Mouse (Mus musculus) bone marrow, adult 2 months (tissue): ENCODE results near the gene 2310039H08Rik.

Source experiments
- CTCF ChIP-seq: fragments of 200-500 bp; IDR thresholded peaks from 2 replicates; pipeline ENCODE4 v1.5.1; 2011; ENCODE audit warnings: low read length, control low read depth; ENCODE audit not compliant: control insufficient read depth, insufficient read depth
- POLR2A ChIP-seq: fragments of 200-500 bp; IDR thresholded peaks from 2 replicates; pipeline ENCODE4 v1.6.1; 2011; ENCODE audit warnings: low read depth, mild to moderate bottlenecking, control low read depth, low read length, borderline replicate concordance; ENCODE audit not compliant: control insufficient read depth

- no peak for TF ChIP-seq CTCF
- no peak for TF ChIP-seq POLR2A
Measured at GRCm38 (mm10) chr17:46813637-46814036, 41.2 kb downstream of the 2310039H08Rik start.
